Mouse (Mus musculus): ENCODE measurements at regions not wholly inside any gene's neighbourhood (a gene's known extent, or its start where the extent isn't known, plus 50 kb on each side); places are given as distances from the start of the nearest gene placed in this dataset.
A peak's percentile ranks its signal among the peaks of the same experiment; 100 is the strongest.

DNA sequence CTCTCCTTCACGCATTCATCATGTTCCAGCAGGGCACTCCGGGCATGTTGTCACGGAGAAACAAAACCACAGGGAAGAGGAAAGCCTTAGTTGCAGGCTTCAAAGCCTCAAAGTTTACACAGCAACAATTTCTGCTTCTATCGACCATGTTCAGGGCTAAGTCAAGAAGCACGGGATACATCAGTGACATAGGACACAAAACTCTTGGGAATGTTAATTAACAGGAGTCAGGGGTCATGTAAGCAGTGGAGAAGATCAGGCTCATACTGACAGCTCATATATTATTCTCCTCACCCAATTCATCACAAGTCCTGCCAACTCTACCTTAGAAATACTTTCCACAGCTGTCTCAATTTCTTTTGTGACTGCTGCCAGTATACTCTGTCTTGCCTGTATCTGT, 133.0 kb upstream of the Btbd3 start:
- no peak for DNase-seq

DNA sequence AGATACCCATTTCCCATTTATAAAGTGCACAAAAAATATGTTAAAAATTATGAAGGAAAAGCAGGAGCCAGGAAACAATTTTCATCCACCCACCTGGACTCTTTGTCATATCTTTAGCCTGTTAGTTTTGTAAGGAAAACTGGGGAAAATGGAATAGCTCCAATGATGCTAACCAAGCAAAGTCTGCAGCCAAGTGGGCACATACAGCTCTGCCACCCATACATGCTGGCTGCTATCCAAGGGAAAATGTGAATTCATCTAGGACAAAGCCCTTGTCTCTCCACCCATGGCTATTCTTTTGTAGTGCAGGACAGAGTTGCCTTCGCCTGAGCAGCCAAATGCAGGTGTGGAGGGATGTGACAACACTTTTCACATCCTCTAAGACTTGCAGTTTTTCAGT, 135.5 kb upstream of the Btbd3 start:
- DNase-seq = no peak

DNA sequence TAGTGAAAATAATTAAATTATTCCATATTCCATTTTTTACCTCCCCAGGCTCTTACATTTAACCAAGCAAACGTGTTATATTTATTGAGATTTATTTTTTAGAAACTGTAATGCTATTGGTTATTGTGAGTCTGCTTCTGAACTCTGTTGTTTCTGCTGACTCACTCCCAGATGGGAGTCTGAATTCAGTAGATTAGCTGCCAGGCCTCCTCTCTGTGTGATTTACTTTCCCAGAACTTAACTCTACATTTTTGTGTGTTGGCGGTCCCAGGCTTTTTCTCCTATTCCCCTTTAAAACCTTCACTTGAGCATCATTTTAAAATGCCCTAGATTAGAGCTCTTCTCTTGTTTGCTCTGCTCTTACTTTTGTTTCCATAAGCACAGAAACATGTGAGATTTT, 136.2 kb upstream of the Btbd3 start:
- DNase-seq = no peak

DNA sequence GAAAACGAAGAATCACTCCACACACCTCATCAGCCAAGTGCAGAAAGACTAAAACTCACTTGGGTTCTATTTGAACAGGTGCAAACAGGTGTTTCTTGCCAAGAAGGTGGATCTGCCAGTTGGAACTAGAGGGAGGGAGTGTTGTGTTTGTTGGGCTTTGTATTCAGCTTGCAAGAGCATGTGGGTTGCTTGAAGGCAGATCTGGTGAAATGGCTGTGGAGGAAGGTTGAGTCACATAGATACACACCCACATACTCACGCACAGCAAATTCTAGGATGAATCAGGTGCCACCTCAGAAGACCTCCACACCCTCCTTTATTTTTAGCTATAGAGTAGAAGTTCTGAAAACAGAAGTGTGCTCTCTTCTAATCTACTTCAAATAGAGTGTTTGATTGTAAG, 156.6 kb upstream of the Btbd3 start:
- DNase-seq = no peak

DNA sequence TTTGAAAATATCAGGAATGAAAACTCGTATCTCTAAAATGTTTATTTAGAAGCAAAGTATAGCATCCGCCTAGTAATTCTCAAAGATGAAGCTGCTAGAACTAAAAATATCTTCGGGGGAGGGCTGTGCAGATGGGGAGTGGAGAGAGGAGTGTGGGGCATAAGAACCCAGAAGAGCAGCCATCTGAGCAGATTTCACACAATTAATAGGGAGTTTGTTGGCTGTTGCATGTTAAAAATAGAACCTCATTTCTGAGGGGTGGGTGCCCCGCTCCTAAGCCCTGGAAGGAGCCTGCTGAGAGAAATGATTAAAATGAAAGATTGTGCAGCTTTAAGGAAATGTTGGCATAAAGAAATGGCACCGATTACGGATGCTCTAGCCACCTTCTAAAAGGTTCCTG, 171.0 kb upstream of the Btbd3 start:
- peak; percentile 20 for DNase-seq

DNA sequence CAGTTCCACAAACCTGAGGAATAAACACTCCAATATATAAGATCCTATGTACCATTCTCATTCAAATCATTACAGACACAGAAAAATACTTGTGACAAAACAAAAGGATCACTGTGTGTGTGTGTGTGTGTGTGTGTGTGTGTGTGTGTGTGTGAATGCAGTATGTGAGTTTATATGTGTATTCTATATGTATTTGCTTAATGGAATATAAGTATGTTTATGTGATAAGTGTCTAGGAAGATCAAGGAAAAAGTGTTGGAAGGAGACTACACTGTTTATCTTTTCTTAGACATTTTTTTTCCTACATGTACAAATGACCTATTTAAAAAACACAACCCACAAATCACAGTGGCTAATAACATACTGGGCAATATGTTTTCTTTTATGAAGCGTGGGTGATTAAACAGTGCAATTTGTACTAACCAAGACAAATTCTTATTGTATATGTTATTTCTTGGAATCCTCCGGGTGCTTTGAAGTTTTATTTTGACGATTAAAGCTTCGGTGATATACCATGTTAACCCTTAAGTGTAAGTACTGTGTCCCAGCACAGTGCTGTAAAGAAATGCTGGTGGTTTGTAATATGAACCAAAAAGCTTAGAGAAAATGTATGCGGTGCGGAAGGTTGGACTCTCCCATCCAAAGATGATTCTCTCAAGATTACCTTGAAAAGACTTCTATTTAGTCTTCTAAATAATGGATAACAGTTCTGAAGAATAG, 171.6 kb upstream of the Btbd3 start:
- DNase-seq = no peak

DNA sequence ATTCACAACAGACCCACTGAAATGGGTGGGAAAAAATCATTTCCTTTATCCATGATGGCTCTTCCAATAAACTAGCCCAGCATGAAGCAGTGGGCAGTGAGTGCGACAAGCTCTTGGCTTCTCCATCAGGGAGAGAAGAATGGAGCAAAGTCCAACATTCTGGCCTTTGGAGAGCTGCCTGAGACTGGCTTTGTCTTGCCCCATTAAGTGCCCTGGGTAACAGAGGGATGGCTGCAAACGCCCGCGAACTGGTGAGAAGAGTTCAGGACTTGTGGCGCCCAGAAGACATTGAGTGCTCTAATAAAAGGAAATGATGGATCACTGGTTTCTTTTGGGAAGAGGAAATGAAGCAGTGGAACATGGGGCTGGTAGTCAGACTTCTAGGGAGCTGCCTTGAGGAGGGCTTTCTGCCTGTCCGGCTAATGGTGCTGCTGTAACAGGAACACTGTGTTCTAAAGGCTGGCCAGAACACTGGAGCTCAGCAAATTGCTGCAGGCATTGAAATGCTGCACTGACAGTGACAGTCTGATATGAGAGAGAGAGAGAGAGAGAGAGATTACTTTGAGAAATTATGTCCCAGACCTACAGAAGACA, 182.2 kb upstream of the Btbd3 start:
- no peak for DNase-seq

DNA sequence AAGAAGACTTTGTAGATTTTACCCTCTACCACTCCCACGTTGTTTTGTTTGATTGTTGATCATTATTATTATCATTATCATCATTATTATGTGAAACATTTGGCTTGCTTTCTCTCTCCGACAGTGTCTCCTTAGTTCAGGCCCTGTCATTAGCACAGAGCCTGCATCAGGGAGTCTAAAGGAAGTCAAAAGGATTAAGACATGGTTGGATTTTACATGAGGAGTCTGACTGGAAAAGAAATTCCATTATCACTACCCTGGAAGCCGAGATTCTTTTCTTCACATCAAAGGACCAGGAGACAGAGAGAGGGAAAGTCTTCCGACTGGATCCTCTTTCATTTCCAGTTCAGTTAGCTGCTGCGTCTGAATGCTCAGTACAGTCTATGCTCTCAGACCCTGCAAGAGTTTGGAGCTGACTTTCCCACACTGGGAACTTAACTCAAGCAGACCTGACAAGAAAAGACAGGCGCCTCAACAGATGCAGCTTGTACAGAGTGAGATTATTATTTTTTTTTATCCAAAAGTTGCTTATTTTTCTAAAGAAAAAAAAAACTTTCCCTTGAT, 184.1 kb upstream of the Btbd3 start:
- no peak for DNase-seq

DNA sequence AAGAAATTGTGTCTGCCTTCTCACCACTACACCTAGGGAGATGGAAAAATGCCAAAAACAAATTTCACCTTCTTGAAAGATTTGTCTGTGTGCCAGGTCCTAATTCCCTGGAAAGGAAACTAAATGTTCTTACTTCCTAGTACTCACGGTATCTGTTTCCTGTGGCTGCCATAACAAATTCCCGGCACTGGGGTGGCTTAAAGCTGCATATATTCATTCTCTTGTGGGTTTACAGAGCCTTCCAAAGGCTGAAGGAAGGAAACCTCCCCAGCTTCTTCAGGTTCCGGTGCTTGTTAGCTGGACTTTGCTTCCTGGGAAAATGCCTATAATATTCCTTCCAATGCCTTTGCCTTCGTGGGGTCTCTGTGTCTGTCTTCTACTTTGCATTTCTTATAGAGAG, 203.3 kb upstream of the Btbd3 start:
- DNase-seq = no peak

DNA sequence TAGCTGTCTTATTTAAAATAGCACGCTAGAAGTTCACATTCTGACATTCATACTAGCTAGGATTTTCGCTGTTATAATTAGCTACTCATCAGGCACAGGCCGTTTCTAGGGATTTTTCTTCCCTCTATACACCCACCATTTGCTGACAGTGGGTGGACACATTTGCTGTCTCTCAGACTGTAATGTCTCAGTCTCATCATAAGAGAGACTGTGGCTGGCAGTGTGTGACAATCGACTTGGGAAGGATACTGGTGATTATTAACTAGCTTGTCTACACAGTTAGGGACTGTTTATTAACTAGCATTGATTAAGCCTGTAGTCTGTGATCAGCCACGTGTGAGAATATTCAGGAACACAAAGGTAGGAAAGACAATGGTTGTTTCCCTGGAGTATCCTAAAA, 208.0 kb upstream of the Btbd3 start:
- no peak for DNase-seq

DNA sequence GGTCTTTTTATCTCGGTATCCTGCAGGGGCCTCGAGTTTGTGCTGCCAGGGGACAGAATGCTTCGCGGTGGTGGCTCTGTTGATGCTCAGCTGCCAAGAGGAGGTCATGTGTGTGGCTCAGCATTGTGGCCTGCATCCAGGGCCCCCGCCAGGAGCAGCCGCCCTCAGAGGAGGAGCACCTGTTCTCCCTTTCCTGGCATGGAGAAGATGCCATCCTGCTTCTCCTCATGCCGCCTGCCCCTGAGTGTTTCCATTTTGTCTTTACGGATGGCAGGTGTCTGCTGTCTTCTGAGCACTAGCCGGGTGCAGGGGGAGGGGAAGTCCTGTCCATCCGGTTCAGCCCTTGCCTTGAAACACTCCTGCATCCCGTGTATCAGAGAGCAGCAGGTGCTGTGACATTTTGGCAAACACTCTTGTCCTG, 208.6 kb upstream of the Btbd3 start:
- peak; percentile 98 for DNase-seq

DNA sequence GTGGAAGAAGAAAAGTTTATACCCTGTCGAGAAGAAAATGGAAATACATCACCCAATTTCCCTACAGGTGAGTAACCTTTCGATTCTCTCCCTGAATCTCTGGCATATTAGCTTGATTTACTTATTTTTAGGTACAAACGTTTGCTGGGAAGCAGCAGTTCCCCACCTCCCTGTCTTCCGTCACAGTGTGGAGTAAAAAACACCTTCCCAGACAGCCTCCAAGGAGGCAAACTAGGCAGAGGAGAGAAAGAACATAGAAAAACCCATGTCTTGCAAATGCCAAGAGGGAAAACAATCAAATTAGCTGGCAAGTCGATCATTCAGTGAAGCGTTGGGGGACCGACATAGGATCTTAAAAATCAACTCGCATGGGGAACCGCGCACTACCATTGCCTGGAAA, 209.0 kb upstream of the Btbd3 start:
- no peak for DNase-seq

DNA sequence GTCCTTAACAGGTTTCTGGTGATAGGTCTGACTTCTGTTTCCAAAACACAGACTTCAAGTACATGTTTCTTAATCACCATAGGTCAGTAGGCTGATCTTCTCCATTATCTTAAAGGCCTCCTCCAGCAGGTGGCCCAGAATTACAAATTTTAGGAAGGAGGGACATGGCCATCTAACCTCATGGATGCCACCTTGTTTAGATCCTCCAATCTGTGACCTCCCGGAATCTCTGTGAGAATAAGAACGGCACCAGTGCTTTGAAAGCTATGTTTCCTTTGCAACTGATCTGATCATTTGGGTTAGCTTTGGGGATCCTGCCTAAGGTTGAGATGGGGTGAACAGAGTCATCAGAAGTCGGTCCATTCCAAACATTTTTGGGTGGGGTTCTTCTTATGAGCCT, 209.4 kb upstream of the Btbd3 start:
- peak; percentile 36 for DNase-seq

DNA sequence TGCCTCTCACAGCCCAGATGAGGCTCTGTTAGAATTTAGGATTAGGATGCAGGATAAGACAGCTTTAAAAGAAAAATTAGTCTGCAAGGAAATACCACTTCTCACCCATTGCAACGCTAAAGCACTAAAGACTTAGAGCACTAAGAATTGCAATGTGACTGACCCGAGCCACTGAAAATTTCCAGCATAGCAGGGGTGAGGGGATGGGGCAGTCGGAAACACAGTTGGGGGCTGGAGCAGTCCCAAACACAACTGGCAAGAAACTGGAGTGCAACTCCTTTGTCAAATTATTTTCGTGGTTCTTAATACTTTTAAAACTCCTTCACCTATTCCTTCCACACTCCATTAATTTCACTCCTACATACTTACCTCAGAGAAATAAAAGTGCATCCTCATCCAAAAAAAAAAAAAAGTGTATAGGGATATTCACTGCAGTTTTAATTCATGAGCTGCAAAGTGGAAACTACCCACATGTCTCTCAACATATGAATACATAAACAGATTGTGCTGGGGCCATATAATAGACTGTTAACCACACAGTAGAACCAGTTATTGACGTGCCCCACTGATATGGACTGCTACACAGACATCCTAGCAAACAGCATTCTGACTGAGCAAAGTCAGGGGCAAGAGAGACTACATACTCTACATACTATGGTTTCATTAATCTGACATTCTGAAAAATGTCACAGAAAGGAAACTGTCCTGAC, 210.3 kb upstream of the Btbd3 start:
- DNase-seq = no peak

DNA sequence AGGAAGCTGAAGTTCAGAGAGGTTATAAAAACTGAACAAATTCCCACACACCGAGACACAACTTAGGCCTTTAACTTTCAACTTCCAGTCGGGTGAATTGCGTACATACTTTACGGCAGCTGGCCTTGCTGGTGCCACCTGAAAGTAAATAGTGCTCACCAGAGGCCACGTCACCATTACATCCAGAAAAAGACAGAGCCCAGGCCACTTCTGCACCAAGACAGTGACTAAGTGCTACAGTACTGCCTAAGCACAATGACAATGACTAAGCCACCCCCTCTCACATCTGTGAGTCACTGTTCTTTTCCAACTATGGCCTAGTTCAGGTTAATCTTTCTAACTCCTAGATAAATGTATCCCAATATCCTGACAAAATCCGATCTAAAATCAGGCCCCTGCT, 215.7 kb upstream of the Btbd3 start:
- no peak for DNase-seq

DNA sequence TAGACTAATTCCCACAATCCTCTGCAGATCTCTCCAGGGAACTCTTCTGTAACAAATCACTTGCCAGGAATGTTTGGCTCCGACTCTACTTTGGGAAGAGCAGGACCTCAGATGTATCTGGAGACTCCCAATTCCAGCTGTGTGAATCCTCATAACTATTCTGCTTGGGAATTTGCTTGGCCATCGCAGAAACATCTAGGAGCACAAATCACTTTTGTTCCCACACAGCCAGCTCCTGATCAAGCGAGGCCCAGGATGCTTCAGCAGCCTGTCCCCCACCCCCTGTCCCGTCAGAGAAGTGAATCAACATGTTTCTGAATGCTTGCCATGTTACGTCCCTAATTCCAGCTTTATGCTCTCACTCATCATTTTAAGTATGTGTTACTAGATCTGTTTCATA, 216.1 kb upstream of the Btbd3 start:
- DNase-seq = no peak

DNA sequence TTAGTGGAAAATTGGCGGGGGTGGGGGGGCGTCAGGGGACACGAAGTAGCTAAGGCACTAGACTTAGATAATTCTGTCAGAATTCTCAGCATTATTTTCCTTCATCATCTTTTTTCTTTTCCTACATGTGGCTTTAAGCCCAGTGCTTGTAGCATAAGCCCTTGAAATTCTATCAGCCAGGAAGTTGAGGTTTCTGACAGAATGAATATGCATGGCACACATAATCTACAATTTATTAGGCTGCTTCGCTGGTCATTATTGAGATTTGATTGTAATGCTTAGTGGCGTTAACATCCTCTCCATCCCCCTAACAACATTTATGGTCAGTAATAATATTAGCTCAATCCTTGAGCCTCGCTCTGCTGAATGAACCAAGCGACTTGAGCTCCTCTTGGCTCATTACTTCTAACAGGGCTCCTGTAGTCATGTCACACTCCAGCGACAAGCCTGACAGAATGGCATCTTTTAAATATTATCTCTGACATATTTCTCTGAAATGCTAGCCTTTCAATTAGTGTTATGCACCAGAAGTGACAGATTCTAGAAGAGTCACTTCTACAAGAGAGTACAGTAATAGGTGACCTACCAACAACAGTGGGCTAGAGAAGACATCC, 222.1 kb upstream of the Btbd3 start:
- DNase-seq = no peak

DNA sequence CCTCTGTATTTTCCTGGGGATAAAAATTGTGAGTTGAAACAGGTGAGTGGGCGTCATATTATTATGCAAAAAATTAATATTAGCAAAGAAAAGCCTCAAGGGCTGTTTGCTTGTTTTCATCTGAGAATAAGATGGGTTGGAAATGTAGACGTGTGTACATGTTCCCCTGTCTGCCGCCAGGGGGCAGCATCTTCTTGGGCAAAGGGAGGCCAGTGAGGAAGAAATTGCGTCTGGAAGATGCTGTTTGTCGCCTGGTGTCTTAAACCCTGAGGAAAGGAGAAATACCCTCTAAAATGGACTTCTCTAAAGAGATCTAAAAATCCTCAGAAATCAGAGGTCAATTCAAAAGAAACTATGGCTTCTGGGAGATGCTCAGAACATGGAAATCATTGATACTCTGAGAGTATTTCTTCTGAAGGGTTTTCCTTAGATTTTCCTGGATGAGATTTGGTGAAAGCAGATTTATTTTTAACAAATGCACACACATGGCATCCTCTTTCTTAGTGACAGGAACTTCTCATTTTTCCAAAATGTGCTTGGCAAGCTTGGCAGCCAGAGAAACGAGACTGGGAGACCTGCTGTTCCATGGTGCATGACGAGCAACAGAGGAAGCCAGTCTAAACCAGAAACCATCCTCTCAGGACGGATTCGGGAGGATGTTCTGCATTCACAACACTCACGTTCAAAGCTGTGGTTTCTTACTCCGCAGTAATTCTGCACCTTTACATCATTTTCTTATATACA, 222.8 kb upstream of the Btbd3 start:
- peak; percentile 89 for DNase-seq

DNA sequence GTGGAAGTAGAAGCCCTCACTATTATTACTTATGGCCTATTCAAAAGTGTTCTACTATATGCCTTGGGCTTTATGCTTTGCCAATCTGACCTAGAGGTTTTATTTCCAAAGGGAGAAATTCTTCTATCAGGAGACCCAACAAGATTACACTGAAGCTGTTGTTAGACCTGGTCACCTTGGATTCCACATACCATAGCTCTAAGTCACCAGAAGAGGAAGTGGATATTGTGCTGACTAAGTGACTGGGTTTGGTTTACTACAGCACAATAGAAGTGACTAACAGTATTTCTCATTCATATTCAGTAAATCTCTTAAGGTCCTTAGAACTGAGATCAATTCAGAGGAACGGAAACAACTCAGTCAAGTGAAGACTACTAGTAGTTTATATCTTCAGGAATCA, 229.0 kb upstream of the Btbd3 start:
- no peak for DNase-seq

DNA sequence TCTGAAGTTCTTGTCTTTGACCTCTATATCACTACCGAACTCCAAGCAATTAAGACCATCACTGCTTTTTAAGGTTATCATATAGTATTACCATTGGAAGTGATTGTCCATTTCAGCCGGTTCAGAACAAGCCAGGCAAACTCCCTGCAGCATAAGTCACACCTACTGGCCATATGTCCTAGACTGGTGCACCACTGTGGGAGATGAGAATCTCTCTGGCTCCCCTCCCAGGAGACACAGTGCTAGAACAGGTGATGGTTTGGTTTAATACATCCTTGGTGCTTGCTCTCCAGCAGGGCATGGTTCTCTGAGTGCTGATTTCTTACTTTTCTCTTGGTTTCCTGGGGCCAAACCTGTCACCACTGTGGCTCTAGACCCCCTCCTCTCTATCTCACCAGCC, 232.8 kb upstream of the Btbd3 start:
- DNase-seq = peak; percentile 38

DNA sequence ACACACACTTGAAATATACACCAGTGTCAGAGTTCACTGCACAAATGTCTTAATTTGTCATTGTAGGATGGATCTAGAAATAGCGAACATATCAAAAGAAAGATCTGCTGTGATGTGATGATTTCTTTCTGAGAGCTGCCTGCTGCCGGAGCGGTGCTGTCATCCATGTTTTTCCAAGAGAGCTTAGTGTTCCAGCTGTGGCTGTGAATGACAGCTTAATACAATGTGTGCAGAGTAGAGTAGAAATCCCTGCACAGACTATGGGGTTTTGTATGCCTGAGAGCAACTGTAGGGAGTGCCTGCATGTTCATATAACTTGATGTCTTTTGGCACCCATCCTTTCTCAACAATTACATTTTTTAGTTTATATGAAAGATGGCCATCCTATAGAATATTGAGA, 274.6 kb upstream of the Btbd3 start:
- no peak for DNase-seq

DNA sequence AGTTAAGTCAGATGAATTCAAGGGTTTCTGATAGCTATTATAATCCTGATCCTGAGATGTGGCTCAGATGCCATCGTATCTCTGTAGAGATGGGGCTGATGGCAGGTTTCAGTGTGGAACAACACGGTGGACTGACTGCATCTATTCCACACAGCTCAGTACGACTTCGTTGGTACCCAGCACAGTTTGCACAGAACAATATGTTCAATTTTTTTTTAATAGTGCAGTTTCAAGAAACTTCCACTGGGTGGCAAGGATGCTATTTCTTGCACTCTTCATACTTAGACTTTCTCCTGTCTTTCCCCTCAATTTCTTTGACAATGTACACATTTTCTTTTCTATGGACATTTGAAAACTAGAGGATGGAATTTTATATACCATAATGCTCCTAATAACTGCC, 278.6 kb upstream of the Btbd3 start:
- DNase-seq = peak; percentile 36

DNA sequence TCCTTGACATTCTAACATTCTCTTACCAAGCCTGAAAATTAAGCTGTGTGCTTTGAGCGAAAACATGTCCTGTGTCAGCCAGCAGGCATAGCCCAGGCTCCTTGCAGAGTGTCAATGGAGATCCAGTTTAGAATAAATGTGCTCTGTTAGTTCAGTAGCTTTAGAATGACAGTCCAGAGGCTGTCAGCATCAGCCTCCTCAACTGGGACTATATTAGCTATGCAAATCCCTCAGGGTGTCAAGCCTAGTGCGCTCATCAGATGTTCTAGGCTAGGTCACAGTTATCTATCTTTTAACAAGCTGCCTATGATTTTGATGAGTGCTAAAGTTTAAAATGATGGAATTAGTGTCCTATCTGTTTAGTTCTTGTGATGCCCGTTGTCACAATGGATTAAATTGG, 281.7 kb upstream of the Btbd3 start:
- no peak for DNase-seq
